Mouse (Mus musculus) ES-E14 (cell line): ENCODE data around the gene Rasa4.
"Not testable (repeated sequence)": the region's sequence is repeated elsewhere in the genome, so short reads cannot be mapped to it uniquely, and the experiment has no call there.

ENCODE experiments used
- CHD2 ChIP-seq: IDR thresholded peaks from 2 replicates; pipeline ENCODE4 v1.6.1; 2014; ENCODE audit warnings: mild to moderate bottlenecking, low read depth, low read length, inconsistent platforms
- HCFC1 ChIP-seq: IDR thresholded peaks from 2 replicates; pipeline ENCODE4 v1.6.1; 2012; ENCODE audit warnings: low read length, inconsistent platforms, borderline replicate concordance; ENCODE audit not compliant: insufficient read depth
- MAFK ChIP-seq: IDR thresholded peaks from 2 replicates; pipeline ENCODE4 v1.6.1; 2014; ENCODE audit warnings: mild to moderate bottlenecking, low read depth, low read length, inconsistent platforms; ENCODE audit not compliant: insufficient read depth
- ZC3H11A ChIP-seq: IDR thresholded peaks from 2 replicates; pipeline ENCODE4 v1.6.1; 2012; ENCODE audit warnings: low read depth, mild to moderate bottlenecking, inconsistent platforms, low read length, borderline replicate concordance
- ZNF384 ChIP-seq: IDR thresholded peaks from 2 replicates; pipeline ENCODE4 v1.6.1; 2012; ENCODE audit warnings: low read depth, low read length, inconsistent platforms

DNA sequence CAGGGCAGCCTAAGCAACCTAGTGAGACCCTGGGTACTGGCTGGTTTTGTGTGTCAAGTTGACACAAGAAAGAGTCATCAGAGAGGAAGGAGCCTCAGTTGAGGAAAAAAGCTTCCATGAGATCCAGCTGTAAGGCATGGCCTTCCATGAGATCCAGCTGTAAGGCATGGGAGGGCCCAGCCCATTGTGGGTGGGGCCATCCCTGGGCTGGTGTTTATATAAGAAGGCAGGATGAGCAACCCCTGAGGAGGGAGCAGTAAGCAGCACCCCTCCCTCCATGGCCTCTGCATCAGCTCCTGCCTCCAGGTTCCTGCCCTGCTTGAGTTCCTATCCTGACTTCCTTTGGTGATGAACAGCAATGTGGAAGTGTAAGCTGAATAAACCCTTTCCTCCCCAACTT, 35.2 kb upstream of the Rasa4 start:
- not testable (repeated sequence) for TF ChIP-seq CHD2, ZC3H11A, MAFK, ZNF384, HCFC1
